In genomic region chr15:8831720-8832620, GRCm38 (mm10) we compare ENCODE assay signal across 14 mouse cellular contexts.
DNase-seq lines count a peak whose midpoint lies in the region; ATAC-seq and TF ChIP-seq lines count a peak whose summit lies in the region.
"Had no signal": no experiment of that assay in that cellular context is flagged by ENCODE, and none has a peak within 500 bp of the region (broad histone marks: within the 10 kb centered on the region; RNA-seq: fewer than 3 reads in every experiment).

No protein-coding gene starts in this region.

- H3K4me1 ChIP-seq in hindbrain, embryonic 10.5 days (replicated peaks) = peaks cover 8% of the 10 kb centered on the region
- H3K4me1 ChIP-seq in hindbrain, embryonic 12.5 days = peaks cover 5% of the 10 kb centered on the region; the same call in 1 of the 2 replicates
- H3K4me1 ChIP-seq in cerebellum, adult 2 months (ENCODE audit: control insufficient read depth, insufficient read depth, low read length) = peaks cover 16% of the 10 kb centered on the region; the same call in 1 of the 2 replicates
- H3K4me1 ChIP-seq in forebrain, embryonic 15.5 days = peaks cover 7% of the 10 kb centered on the region; the same call in 1 of the 2 replicates
- H3K4me1 ChIP-seq: heart, embryonic 15.5 days had no signal

- no peak for TF ChIP-seq CTCF in cerebellum, adult 2 months (IDR thresholded peaks at IDR 0.05; ENCODE audit: borderline replicate concordance, insufficient read depth, low read depth, low read length)

- H3K27me3 ChIP-seq in hindbrain, embryonic 10.5 days (ENCODE audit: insufficient read depth, poor library complexity, severe bottlenecking) = no peaks in the 10 kb centered on the region
- no peaks in the 10 kb centered on the region for H3K27me3 ChIP-seq in hindbrain, embryonic 12.5 days
- no peaks in the 10 kb centered on the region for H3K27me3 ChIP-seq in cerebellum, adult 2 months (ENCODE audit: control insufficient read depth, insufficient read depth, low read length)
- H3K27me3 ChIP-seq in forebrain, embryonic 15.5 days = no peaks in the 10 kb centered on the region
- H3K27me3 ChIP-seq: heart, embryonic 15.5 days; limb, embryonic 13.5 days; Patski had no signal

- 31% methylated on average over 13 of the region's 13 CpGs for WGBS in hindbrain, embryonic 10.5 days
- WGBS in hindbrain, embryonic 12.5 days = 35% methylated on average over 13 of the region's 13 CpGs
- 7% methylated on average over 13 of the region's 13 CpGs for WGBS in cerebellum, adult 2 months
- WGBS in forebrain, embryonic 15.5 days = 27% methylated on average over 13 of the region's 13 CpGs

- H3K27ac ChIP-seq in hindbrain, embryonic 10.5 days = peak overlapping the region; percentile 35; the same call in 1 of the 2 replicates
- H3K27ac ChIP-seq in hindbrain, embryonic 12.5 days = no peak overlapping the region
- H3K27ac ChIP-seq in cerebellum, adult 2 months (ENCODE audit: insufficient read depth, low read length) = peak overlapping the region; percentile 24
- peak overlapping the region; percentile 27; the same call in 1 of the 2 replicates for H3K27ac ChIP-seq in forebrain, embryonic 15.5 days (replicated peaks)
- H3K27ac ChIP-seq: heart, embryonic 15.5 days; limb, embryonic 13.5 days had no signal

- H3K4me3 ChIP-seq in hindbrain, embryonic 10.5 days = no peak overlapping the region
- H3K4me3 ChIP-seq in hindbrain, embryonic 12.5 days = no peak overlapping the region
- no peak overlapping the region for H3K4me3 ChIP-seq in cerebellum, adult 2 months (replicated peaks; ENCODE audit: insufficient read depth, low read depth, low read length)
- H3K4me3 ChIP-seq in forebrain, embryonic 15.5 days = no peak overlapping the region
- H3K4me3 ChIP-seq: heart, embryonic 15.5 days; limb, embryonic 13.5 days had no signal

- H3K9me3 ChIP-seq in hindbrain, embryonic 10.5 days = no peaks in the 10 kb centered on the region
- H3K9me3 ChIP-seq in hindbrain, embryonic 12.5 days (replicated peaks) = no peaks in the 10 kb centered on the region
- no peaks in the 10 kb centered on the region for H3K9me3 ChIP-seq in forebrain, embryonic 15.5 days
- H3K9me3 ChIP-seq: heart, embryonic 15.5 days; limb, embryonic 13.5 days had no signal

- no peak overlapping the region for H3K4me2 ChIP-seq in hindbrain, embryonic 12.5 days (replicated peaks)
- H3K4me2 ChIP-seq in forebrain, embryonic 15.5 days (replicated peaks) = no peak overlapping the region
- H3K4me2 ChIP-seq: heart, embryonic 15.5 days; limb, embryonic 13.5 days had no signal

- H3K9ac ChIP-seq in hindbrain, embryonic 12.5 days = no peak overlapping the region
- no peak overlapping the region for H3K9ac ChIP-seq in forebrain, embryonic 15.5 days (replicated peaks)
- H3K9ac ChIP-seq: heart, embryonic 15.5 days; limb, embryonic 13.5 days had no signal

- no peak for DNase-seq in hindbrain, embryonic 10.5 days (ENCODE audit: low spot score)
- peak; percentile 65 for DNase-seq in NIH3T3 (ENCODE audit: low read depth)
- DNase-seq in cerebellum, adult 2 months = peak; percentile 80 to 87
- DNase-seq in kidney, adult 11 months = no peak
- DNase-seq in thymus, postnatal 4 days = no peak
- DNase-seq in heart, postnatal 4 days = no peak
- DNase-seq: kidney, postnatal 10 days; layer of hippocampus, postnatal 36 days; lung, adult 18-20 months had no signal

- no peak for ATAC-seq in hindbrain, embryonic 12.5 days (ENCODE audit: low FRiP score)
- ATAC-seq in forebrain, embryonic 15.5 days (replicated peaks) = no peak
- ATAC-seq: Patski had no signal

- no peak for TF ChIP-seq POLR2A in cerebellum, adult 2 months (IDR thresholded peaks at IDR 0.05; ENCODE audit: borderline replicate concordance, insufficient read depth, low read length)

- H3K36me3 ChIP-seq in hindbrain, embryonic 10.5 days = no peaks in the 10 kb centered on the region
- H3K36me3 ChIP-seq in hindbrain, embryonic 12.5 days = no peaks in the 10 kb centered on the region
- H3K36me3 ChIP-seq in forebrain, embryonic 15.5 days = no peaks in the 10 kb centered on the region
- H3K36me3 ChIP-seq: heart, embryonic 15.5 days; limb, embryonic 13.5 days had no signal

Comparison
In these comparisons a context has a peak if more than half of its experiments do, and no peak if none do; other contexts are left out.
1. DNase-seq: peak in NIH3T3 (single experiment) and cerebellum, adult 2 months (2 of 2); none in hindbrain, embryonic 10.5 days (single experiment), kidney, adult 11 months (single experiment), thymus, postnatal 4 days (single experiment) and heart, postnatal 4 days (single experiment).